11 mouse cellular contexts compared by ENCODE assay signal in the genomic region with DNA sequence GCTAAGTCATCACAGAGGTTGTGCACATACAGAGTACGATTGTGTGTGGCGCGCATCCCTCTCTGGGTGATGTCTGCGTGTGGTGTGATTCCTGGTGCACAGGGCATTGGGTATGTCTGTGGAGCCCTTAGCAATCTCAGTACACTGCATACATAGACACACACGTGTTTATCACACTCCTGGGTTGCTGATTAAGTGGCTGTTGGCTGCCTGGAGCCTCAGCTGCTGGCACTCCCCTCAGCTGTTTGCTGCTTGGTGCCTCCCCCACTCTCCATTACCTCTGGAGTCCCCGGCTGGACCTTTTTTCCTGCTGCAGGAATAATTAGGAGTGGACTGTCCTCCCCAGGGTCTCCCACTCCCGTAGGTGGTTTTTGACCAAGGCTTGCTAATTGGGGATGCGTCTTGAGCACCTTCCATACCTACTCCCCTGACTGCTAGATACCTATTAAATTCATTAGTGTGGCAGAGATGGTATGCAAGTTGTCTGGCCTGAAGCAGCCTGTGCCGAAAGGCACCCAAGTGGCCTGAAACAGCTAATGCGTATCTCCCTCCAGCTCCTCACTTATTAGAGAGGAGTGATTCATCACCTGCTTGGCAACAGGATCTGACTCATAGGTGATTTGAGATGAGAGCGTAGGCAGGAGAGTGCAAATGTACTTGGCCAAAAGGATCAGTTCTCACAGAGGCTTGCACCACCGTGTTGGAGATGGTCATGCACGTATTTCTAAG. TPM values are rescaled to one million over a fixed set of nuclear protein-coding genes. Genes with fewer than 3 reads are reported as not detected.
A peak's percentile ranks its signal among the peaks of the same experiment; 100 is the strongest.
DNase-seq lines count a peak whose midpoint lies in the region; ATAC-seq and TF ChIP-seq lines count a peak whose summit lies in the region.
"Had no signal": no experiment of that assay in that cellular context is flagged by ENCODE, and none has a peak within 500 bp of the region (broad histone marks: within the 10 kb centered on the region; RNA-seq: fewer than 3 reads in every experiment).

No protein-coding gene starts in this region.

- no peaks in the 10 kb centered on the region for H3K27me3 ChIP-seq in embryonic facial prominence, embryonic 11.5 days (ENCODE audit: control insufficient read depth, insufficient read depth, low read length)
- H3K27me3 ChIP-seq in embryonic facial prominence, embryonic 10.5 days (replicated peaks; ENCODE audit: low read depth, poor library complexity, severe bottlenecking), result no peaks in the 10 kb centered on the region
- H3K27me3 ChIP-seq in liver, embryonic 12.5 days (replicated peaks), result no peaks in the 10 kb centered on the region
- H3K27me3 ChIP-seq in liver, postnatal 0 days (ENCODE audit: insufficient read depth, low read length), result no peaks in the 10 kb centered on the region
- no peaks in the 10 kb centered on the region for H3K27me3 ChIP-seq in hindbrain, embryonic 16.5 days (replicated peaks; ENCODE audit: control insufficient read depth, insufficient read depth, low read length)
- no peaks in the 10 kb centered on the region for H3K27me3 ChIP-seq in stomach, embryonic 15.5 days (replicated peaks)

- H3K4me1 ChIP-seq in embryonic facial prominence, embryonic 11.5 days (ENCODE audit: control insufficient read depth, insufficient read depth, low read length), result no peaks in the 10 kb centered on the region
- H3K4me1 ChIP-seq in embryonic facial prominence, embryonic 10.5 days, result peaks cover 12% of the 10 kb centered on the region
- H3K4me1 ChIP-seq in liver, embryonic 12.5 days, result no peaks in the 10 kb centered on the region
- peaks cover 4% of the 10 kb centered on the region; the same call in 1 of the 2 replicates for H3K4me1 ChIP-seq in liver, postnatal 0 days (ENCODE audit: insufficient read depth)
- peaks cover 12% of the 10 kb centered on the region for H3K4me1 ChIP-seq in hindbrain, embryonic 16.5 days (ENCODE audit: control insufficient read depth, insufficient read depth, low read depth, low read length)
- H3K4me1 ChIP-seq in stomach, embryonic 15.5 days, result no peaks in the 10 kb centered on the region; the same call in 1 of the 2 replicates

- TF ChIP-seq EP300 in liver, postnatal 0 days (IDR thresholded peaks at IDR 0.05; ENCODE audit: low read depth), result no peak

- 91% methylated on average over 13 of the region's 13 CpGs for WGBS in embryonic facial prominence, embryonic 11.5 days
- 90% methylated on average over 13 of the region's 13 CpGs for WGBS in embryonic facial prominence, embryonic 10.5 days
- WGBS in liver, embryonic 12.5 days (ENCODE audit: insufficient replicate concordance), result 81% methylated on average over 13 of the region's 13 CpGs
- WGBS in liver, postnatal 0 days (ENCODE audit: insufficient replicate concordance), result 85% methylated on average over 13 of the region's 13 CpGs
- 71% methylated on average over 13 of the region's 13 CpGs for WGBS in hindbrain, embryonic 16.5 days
- WGBS in stomach, embryonic 15.5 days, result 83% methylated on average over 13 of the region's 13 CpGs

- ATAC-seq in embryonic facial prominence, embryonic 11.5 days (replicated peaks; ENCODE audit: insufficient number of reproducible peaks, low FRiP score, low TSS enrichment, low read depth), result peak; percentile 21; the same call in 1 of the 2 replicates
- ATAC-seq in liver, embryonic 12.5 days, result 0 out of 2 replicates have a peak, but pooled peaks have one; percentile 21
- no peak for ATAC-seq in liver, postnatal 0 days
- ATAC-seq in hindbrain, embryonic 16.5 days, result peak; percentile 60
- ATAC-seq in stomach, embryonic 15.5 days (ENCODE audit: insufficient read depth, low FRiP score, low read depth), result peak; percentile 30; the same call in 1 of the 2 replicates

- no peak overlapping the region for H3K4me3 ChIP-seq in embryonic facial prominence, embryonic 11.5 days (ENCODE audit: low read depth, low read length)
- no peak overlapping the region for H3K4me3 ChIP-seq in embryonic facial prominence, embryonic 10.5 days
- H3K4me3 ChIP-seq in liver, embryonic 12.5 days, result no peak overlapping the region
- no peak overlapping the region for H3K4me3 ChIP-seq in liver, postnatal 0 days (ENCODE audit: low read depth, low read length)
- no peak overlapping the region for H3K4me3 ChIP-seq in hindbrain, embryonic 16.5 days (ENCODE audit: low read length)
- no peak overlapping the region for H3K4me3 ChIP-seq in stomach, embryonic 15.5 days (replicated peaks)
- H3K4me3 ChIP-seq: left cerebral cortex, adult 2 months had no signal

- no peak overlapping the region for H3K9ac ChIP-seq in embryonic facial prominence, embryonic 11.5 days (replicated peaks; ENCODE audit: low read length)
- no peak overlapping the region for H3K9ac ChIP-seq in liver, embryonic 12.5 days
- H3K9ac ChIP-seq in liver, postnatal 0 days (replicated peaks), result no peak overlapping the region
- H3K9ac ChIP-seq in hindbrain, embryonic 16.5 days (ENCODE audit: low read depth, low read length), result no peak overlapping the region
- H3K9ac ChIP-seq in stomach, embryonic 15.5 days, result no peak overlapping the region

- H3K27ac ChIP-seq in embryonic facial prominence, embryonic 11.5 days (replicated peaks; ENCODE audit: low read depth, low read length), result no peak overlapping the region
- no peak overlapping the region for H3K27ac ChIP-seq in embryonic facial prominence, embryonic 10.5 days (replicated peaks)
- no peak overlapping the region for H3K27ac ChIP-seq in liver, embryonic 12.5 days
- H3K27ac ChIP-seq in liver, postnatal 0 days (ENCODE audit: low read depth), result no peak overlapping the region
- no peak overlapping the region for H3K27ac ChIP-seq in hindbrain, embryonic 16.5 days (ENCODE audit: low read depth, low read length)
- H3K27ac ChIP-seq in stomach, embryonic 15.5 days, result no peak overlapping the region
- H3K27ac ChIP-seq: left cerebral cortex, adult 2 months had no signal

- no peak for TF ChIP-seq CTCF in liver, postnatal 0 days (IDR thresholded peaks at IDR 0.05; ENCODE audit: low read depth)

- H3K9me3 ChIP-seq in embryonic facial prominence, embryonic 11.5 days (replicated peaks; ENCODE audit: control insufficient read depth, low read length), result no peaks in the 10 kb centered on the region
- H3K9me3 ChIP-seq in embryonic facial prominence, embryonic 10.5 days, result no peaks in the 10 kb centered on the region
- no peaks in the 10 kb centered on the region for H3K9me3 ChIP-seq in liver, embryonic 12.5 days (replicated peaks)
- H3K9me3 ChIP-seq in liver, postnatal 0 days (ENCODE audit: low read length), result no peaks in the 10 kb centered on the region
- H3K9me3 ChIP-seq in hindbrain, embryonic 16.5 days (ENCODE audit: control insufficient read depth, low read length), result no peaks in the 10 kb centered on the region
- no peaks in the 10 kb centered on the region for H3K9me3 ChIP-seq in stomach, embryonic 15.5 days

- no peaks in the 10 kb centered on the region for H3K36me3 ChIP-seq in embryonic facial prominence, embryonic 11.5 days (replicated peaks; ENCODE audit: control insufficient read depth, insufficient read depth, low read depth, low read length)
- peaks cover 77% of the 10 kb centered on the region for H3K36me3 ChIP-seq in embryonic facial prominence, embryonic 10.5 days (replicated peaks)
- H3K36me3 ChIP-seq in liver, embryonic 12.5 days, result peaks cover 98% of the 10 kb centered on the region
- H3K36me3 ChIP-seq in liver, postnatal 0 days (replicated peaks; ENCODE audit: insufficient read depth, low read length), result peaks cover 62% of the 10 kb centered on the region
- H3K36me3 ChIP-seq in hindbrain, embryonic 16.5 days (ENCODE audit: control insufficient read depth, insufficient read depth, low read length), result peaks cover 13% of the 10 kb centered on the region
- 0 out of 2 replicates have a peak, but pooled peaks cover 14% of the 10 kb centered on the region for H3K36me3 ChIP-seq in stomach, embryonic 15.5 days

- no peak for DNase-seq in embryonic facial prominence, embryonic 11.5 days (ENCODE audit: low spot score)
- no peak for DNase-seq in embryonic facial prominence, embryonic 10.5 days (ENCODE audit: low spot score)
- no peak for DNase-seq in liver, postnatal 0 days
- no peak for DNase-seq in cerebellum, adult 11-12 months
- no peak for DNase-seq in layer of hippocampus, postnatal 36 days
- DNase-seq: adrenal gland, postnatal 10 days; gastrocnemius, postnatal 25 days had no signal

- H3K4me2 ChIP-seq in embryonic facial prominence, embryonic 11.5 days (ENCODE audit: low read depth, low read length), result no peak overlapping the region
- H3K4me2 ChIP-seq in liver, embryonic 12.5 days, result no peak overlapping the region
- no peak overlapping the region for H3K4me2 ChIP-seq in liver, postnatal 0 days (ENCODE audit: low read depth, low read length)
- H3K4me2 ChIP-seq in hindbrain, embryonic 16.5 days (ENCODE audit: low read length), result no peak overlapping the region
- H3K4me2 ChIP-seq in stomach, embryonic 15.5 days, result no peak overlapping the region

RNA-seq across cellular contexts. Expression of gene Jade1, which starts 50.2 kb away (rescaled TPM):
- polyA plus RNA-seq in embryonic facial prominence, embryonic 11.5 days (2014; fragmentation: Nextera tagmentation; extraction: Ambion mirVana), result 12.7 and 13.1 TPM in 2 replicates
- 15.5 and 18.8 TPM in 2 replicates for polyA plus RNA-seq in embryonic facial prominence, embryonic 10.5 days (2016; fragmentation: Nextera tagmentation; extraction: Ambion mirVana)
- polyA plus RNA-seq in liver, embryonic 12.5 days (2016; fragmentation: Nextera tagmentation; extraction: Ambion mirVana), result 13.8 and 14.0 TPM in 2 replicates
- polyA plus RNA-seq in liver, postnatal 0 days (2015; fragmentation: Nextera tagmentation; extraction: Ambion mirVana), result 6.8 and 7.2 TPM in 2 replicates
- polyA plus RNA-seq in hindbrain, embryonic 16.5 days (2015; fragmentation: Nextera tagmentation; extraction: Ambion mirVana), result 12.7 TPM in 2 replicates
- 17.0 and 17.5 TPM in 2 replicates for polyA plus RNA-seq in stomach, embryonic 15.5 days (2015; fragmentation: Nextera tagmentation; extraction: Ambion mirVana)
- total RNA-seq in layer of hippocampus, postnatal 36 days (2021), result 10 to 100 TPM; 26.5 to 29.1 TPM
